Mouse (Mus musculus) mouse trophoblast stem cell (cell line): ENCODE measurements at regions not wholly inside any gene's neighbourhood (a gene's known extent, or its start where the extent isn't known, plus 50 kb on each side); places are given as distances from the start of the nearest gene placed in this dataset.
"Not testable (repeated sequence)": the region's sequence is repeated elsewhere in the genome, so short reads cannot be mapped to it uniquely, and the experiment has no call there.

Source experiments
- in situ Hi-C, 2 experiments: fragments of 300-500 bp; cut with MseI, MboI; formaldehyde crosslinking; loops; 2 replicates in 1 of 2; 3 replicates in 1 of 2; pipeline ENCODE4 v1.15.1; 2025

DNA sequence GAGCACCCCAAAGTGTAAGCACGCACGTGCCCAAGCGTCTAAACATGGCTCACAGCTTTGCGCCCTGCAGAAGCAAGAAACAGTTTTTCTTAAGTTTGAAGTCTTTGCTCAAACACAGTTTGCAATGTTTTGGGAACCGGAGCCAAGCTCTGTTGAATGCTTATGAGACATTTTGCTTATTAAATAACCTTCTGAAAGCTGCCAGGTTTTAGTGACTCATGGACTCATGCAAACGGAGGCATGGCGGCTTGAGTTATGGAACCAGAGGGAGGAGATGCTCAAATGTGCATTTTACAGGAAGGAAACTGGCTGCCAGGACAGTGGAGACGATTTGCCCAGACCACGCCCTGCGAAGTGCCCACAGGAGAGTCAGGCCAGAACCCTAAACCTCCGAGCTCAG is 131.0 kb upstream of the Slc38a2 start:
- in situ Hi-C loops, result loop anchor here in 1 of 2 experiments (10.0 kb wide), 1 partner anchor 116 kb away; no protein-coding TSS in a partner anchor

DNA sequence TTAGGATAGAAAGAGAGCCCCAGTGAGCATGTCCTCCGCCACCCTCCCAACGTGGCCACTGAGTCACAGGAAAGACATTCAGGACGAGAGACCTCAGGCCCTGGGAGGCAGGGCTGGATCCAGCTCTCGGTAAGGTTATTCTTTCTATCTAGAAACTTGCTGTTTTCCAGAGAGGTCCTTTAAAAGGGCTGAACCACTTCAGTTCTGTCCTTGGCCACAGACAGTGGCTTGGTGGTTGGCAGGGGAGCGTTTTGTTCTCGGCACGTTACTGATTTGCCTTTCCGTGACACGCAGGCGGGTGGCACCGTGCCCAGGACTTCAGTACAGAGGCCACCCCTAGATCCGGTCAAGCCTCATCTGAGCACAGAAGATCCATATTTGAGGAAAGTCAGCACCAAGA is 130.4 kb upstream of the Slc38a2 start:
- in situ Hi-C loops, result loop anchor here in 1 of 2 experiments (10.0 kb wide), 1 partner anchor 115 kb away; no protein-coding TSS in a partner anchor

GRCm38 (mm10) chr15:96828681-96829080 is 129.2 kb upstream of the Slc38a2 start:
- in situ Hi-C loops, result no loop called here

- in situ Hi-C loops, result no loop called here
Measured at GRCm38 (mm10) chr15:96827931-96828330, 128.4 kb upstream of the Slc38a2 start.

- in situ Hi-C loops, result no loop called here
Measured at GRCm38 (mm10) chr15:96818435-96818834, 118.9 kb upstream of the Slc38a2 start.

GRCm38 (mm10) chr15:96817626-96818025 is 118.1 kb upstream of the Slc38a2 start:
- in situ Hi-C loops, result no loop called here

- in situ Hi-C loops, result no loop called here
Measured at GRCm38 (mm10) chr15:96816997-96817570, 117.6 kb upstream of the Slc38a2 start.

- in situ Hi-C loops, result no loop called here
Measured at GRCm38 (mm10) chr15:96813472-96813871, 113.9 kb upstream of the Slc38a2 start.

GRCm38 (mm10) chr15:96802729-96803053 is 103.2 kb upstream of the Slc38a2 start:
- in situ Hi-C loops, result no loop called here

DNA sequence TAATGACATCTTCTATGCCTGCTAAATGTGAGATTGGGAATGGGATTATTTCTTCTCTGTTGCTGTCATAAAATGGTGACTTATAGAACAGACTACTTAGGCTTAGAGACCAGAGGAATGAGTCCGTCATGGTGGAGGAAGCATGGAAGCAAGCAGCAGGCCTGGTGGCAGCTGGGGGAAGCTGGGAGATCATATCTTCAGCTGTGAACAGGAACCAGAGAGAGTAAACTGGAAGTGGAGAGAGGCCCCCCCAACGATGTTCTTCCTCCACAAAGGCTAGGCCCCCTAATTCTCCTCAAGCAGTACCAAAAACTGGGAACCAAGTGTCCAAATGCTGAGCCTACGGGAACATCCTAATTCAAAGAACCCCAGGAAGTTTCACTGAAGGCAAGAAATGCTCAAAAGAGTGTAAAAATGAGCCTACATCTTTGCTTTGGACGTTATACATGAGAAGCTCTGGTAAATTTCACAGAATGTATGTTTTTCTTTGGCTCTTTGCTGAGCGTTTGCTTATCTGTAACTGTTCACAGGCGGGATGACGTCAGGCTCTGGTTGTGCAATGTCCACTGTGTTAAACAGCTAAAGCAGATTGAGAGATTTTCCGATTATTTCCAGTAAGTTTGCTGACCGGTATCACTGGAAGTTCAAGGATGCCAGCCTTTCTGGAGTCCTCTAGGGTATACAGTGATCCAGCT is 102.7 kb upstream of the Slc38a2 start:
- in situ Hi-C loops, result no loop called here

DNA sequence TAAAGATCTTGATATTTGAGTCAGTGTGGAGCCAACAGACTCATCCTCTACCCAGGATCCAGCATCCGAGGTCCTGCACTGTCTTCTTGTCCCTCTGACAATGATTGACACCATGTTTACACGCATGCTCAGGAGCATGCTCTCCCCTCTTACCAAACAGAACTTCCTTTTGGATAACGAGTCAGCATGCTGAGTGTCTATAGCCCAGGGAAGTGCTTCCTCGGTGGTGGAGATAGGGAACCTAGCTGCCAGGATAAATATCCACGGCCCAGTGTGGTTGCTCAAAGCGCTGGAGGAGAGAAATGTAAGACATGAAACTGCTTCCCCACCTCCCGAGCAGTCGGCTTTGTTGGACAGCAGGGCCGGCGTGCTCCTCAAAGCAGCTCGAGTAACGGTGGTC is 99.7 kb upstream of the Slc38a2 start:
- in situ Hi-C loops, result no loop called here

GRCm38 (mm10) chr15:96797615-96798270 is 98.2 kb upstream of the Slc38a2 start:
- in situ Hi-C loops, result no loop called here

GRCm38 (mm10) chr15:96794177-96794719 is 94.7 kb upstream of the Slc38a2 start:
- in situ Hi-C loops, result no loop called here

DNA sequence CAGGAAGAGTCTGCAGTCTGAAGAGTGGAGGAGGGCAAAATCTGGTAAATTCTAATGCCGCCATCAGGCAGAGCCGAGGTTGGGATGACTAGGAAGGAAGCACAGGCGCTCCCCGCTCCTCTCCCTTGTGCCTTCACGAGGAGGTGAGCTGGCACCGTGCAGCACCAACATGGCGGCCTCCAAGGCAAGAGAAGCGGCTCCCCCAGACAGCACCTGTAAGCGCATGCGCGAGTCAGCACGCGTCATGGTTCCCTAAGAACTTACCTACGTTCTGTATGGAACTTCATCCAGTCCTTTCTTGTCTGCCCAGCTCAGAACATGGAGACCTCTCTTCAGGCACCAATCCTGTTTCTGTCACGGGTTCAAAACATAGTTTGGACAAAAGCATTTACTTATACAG is 93.7 kb upstream of the Slc38a2 start:
- in situ Hi-C loops, result no loop called here

GRCm38 (mm10) chr15:96791306-96791705 is 91.8 kb upstream of the Slc38a2 start:
- in situ Hi-C loops, result no loop called here

DNA sequence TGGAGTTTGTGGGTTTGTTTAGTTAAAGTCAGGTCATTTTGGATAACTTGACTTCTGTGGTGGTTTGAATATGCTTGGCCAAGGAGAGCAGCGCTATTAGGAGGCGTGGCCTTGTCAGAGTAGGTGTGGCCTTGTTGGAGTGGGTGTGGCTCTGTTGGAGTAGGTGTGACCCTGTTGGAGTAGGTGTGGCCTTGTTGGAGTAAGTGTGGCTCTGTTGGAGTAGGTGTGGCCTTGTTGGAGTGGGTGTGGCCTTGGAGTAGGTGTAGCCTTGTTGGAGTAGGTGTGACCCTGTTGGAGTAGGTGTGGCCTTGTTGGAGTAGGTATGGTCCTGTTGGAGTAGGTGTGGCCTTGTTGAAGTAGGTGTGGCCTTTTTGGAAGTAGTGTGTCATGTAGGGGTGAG is 88.4 kb upstream of the Slc38a2 start:
- in situ Hi-C loops, result not testable (repeated sequence)

- in situ Hi-C loops, result no loop called here
Measured at GRCm38 (mm10) chr15:96784578-96784977, 85.0 kb upstream of the Slc38a2 start.

DNA sequence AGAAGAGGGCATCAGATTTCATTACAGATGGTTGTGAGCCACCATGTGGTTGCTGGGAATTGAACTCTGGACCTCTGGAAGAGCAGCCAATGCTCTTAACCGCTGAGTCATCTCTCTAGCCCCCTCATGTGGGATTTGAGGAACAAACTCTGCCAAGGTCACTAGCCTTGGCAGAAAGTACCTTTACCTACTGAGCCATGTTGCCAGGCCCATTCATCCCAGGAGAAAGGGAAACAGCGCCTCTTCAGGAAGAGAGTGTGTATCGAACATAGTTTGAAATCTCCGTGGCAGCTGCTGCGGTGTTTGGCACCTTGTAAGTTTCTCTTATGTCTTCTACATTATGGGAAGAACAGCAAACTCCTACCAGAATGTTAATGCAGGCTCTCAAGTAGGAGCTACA is 82.0 kb upstream of the Slc38a2 start:
- in situ Hi-C loops, result no loop called here

DNA sequence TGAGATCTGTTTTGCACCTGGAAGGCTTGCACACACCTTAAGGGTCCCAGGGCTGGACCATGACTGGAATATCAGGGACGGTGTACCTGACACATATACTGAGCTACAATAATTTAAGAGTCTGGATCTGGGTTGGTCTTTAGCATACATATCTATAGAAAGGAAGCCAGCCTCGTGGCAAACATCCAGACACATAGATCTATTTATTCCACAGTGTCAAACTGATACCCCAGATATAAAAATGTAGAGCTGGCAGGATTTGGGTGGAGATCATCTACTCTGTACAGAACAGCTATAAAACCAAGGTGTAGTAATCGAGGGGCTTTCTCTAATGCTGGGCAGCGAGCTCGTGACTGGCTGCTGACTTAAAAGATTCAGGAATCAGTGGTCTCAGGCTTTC is 81.1 kb upstream of the Slc38a2 start:
- in situ Hi-C loops, result no loop called here

DNA sequence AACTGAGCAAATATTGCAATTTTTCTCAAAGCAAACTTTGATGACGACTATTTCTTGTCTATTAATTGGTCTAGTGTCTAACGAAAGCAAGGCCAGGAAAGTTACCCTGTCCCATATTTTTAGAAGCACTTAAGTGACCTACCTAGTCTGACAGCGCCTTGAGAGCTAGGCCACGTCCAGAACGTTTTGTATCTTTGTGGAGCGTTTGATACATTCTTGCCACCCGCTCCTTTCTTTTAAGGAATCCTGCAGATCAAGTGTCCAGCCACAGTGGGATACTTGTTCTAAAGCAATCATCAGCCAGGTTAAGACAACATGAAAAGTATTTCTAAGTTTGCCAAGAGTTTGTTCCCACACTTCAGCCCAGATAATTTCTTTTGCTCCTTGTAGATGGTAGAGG is 79.8 kb upstream of the Slc38a2 start:
- in situ Hi-C loops, result no loop called here

DNA sequence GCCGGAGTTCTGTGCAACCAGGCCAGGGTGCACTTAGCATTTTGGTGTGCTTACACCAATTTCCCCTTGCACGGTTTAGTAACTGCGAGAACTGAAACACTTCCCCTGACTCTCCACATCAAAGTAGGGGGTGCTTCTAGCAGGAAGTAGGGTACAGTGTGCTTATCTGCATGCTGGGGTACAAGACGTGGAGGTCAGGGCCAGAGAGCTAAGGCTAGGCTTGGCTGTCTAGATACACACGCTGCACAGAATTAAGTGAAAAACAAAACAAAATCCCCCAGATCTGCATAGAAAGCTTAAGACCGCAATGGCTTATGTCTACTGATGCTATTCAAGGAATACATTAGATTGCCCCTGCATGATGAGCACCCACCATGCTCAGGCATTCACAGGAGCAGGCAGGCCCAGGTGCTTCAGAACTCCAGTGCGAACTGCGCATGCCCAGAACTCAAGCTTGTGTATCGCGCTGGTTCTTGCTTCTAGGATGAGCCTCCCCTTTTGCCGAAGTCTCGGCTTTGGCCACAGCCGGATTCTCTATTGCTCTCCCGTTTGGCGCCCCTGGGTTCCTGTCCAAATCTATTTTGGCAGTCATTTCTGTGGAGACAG is 78.9 kb upstream of the Slc38a2 start:
- in situ Hi-C loops, result no loop called here

DNA sequence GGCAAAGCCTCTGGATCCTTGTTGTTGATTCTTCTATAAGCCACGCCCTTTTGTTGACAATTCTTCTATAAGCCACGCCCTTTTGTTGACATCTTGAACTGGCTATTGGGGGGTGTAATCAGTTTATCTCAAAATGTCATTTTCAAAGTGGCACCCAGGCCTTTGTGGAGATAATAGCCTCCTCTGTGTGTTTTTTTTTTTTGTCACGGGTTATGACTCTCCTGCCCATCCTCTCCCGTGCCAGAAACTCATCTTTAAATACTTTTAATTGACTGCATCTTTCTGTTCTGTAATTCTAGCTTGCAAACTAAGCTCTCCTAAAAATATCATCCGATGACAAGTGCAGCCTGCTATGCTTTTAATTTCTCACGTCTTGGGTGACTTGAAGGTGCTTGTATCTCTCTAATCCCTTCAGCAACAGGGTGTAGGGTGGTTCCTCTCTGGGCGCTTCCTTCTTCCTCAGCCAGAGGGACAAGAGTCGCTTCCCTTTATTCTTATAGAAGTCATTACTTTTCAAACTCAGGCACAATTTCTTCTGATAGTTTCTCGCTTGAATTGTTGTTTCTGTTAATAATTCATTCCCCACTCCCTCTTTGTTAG is 77.0 kb upstream of the Slc38a2 start:
- in situ Hi-C loops, result no loop called here
